Mouse (Mus musculus): ENCODE results near the gene Cacng5.

DNA sequence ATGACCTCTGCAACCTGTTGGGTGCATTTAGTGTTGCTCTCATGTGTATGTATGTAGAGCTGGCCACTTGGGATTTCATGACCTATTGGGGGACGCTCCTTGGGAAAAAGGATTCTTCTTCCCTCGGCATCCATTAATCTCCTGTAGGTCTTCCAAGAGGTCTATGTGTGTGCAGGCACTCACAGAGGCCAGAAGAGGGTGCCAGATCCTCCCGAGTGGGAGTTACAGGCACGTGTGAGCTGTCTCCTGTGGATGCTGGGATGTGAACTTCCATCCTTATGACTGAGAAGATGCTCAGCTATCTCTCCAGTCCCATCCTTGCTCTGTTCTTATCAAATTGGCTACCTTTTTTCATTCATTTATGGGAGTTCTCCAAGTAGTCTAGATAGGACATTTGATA, 14.4 kb downstream of the Cacng5 start:
- TF ChIP-seq CTCF (IDR thresholded peaks at IDR 0.05; ENCODE audit: control insufficient read depth, insufficient read depth, low read length) (no peak), POLR2A (IDR thresholded peaks at IDR 0.05; ENCODE audit: borderline replicate concordance, control insufficient read depth, low read depth, low read length) (no peak)

All from bone marrow, adult 2 months (tissue).